Mouse (Mus musculus): ENCODE results near the gene Src.

DNA sequence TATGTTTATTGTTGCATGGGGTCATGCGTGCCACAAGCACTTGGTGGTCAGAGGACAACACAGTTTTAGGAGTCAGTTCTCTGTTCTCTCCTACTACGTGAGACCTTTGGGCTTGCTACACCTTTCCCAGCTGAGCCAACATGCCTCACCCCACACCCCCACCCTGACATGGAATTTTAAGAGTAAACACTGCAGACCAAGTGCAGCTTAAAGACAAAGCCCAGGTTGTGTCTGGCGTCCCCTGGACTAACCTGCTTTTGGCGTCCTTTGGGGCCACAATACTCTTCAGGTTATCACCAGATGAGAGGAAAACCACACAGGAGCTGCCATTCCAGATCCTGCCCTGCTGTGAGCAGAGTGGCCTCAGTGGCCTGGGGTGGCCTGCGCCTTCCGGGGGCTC lies 23.4 kb upstream of the Src start:
- no peak for TF ChIP-seq CTCF (IDR thresholded peaks at IDR 0.05; ENCODE audit: borderline replicate concordance, control insufficient read depth, extremely low read depth, insufficient read depth, low read length, poor library complexity)
- TF ChIP-seq POLR2A (IDR thresholded peaks at IDR 0.05; ENCODE audit: control insufficient read depth, extremely low read depth, insufficient read depth, low read length, poor library complexity), result no peak
